ENCODE assay signal across 8 mouse cellular contexts in genomic region chr15:80082661-80083275, GRCm38 (mm10). TPM values are rescaled to one million over a fixed set of nuclear protein-coding genes. Genes with fewer than 3 reads are reported as not detected.
DNase-seq lines count a peak whose midpoint lies in the region; ATAC-seq and TF ChIP-seq lines count a peak whose summit lies in the region.

No protein-coding gene starts in this region.

- H3K79me2 ChIP-seq in CH12.LX (replicated peaks; ENCODE audit: control insufficient read depth, extremely low read depth, insufficient read depth, poor library complexity, severe bottlenecking) = peaks cover 35% of the 10 kb centered on the region

- H3K9me3 ChIP-seq in heart, embryonic 10.5 days = no peaks in the 10 kb centered on the region
- peaks cover 7% of the 10 kb centered on the region for H3K9me3 ChIP-seq in CH12.LX (replicated peaks; ENCODE audit: low read length)
- H3K9me3 ChIP-seq in liver, embryonic 11.5 days (ENCODE audit: control insufficient read depth, low read length) = peaks cover 4% of the 10 kb centered on the region

- peaks cover 46% of the 10 kb centered on the region for H3K36me3 ChIP-seq in heart, embryonic 10.5 days
- H3K36me3 ChIP-seq in CH12.LX (replicated peaks in 1 of 2; ENCODE audit: control insufficient read depth in 1 of 2, insufficient read depth in 1 of 2, low read length in 1 of 2) = peaks cover 47 to 48% of the 10 kb centered on the region in 2 experiments
- peaks cover 46% of the 10 kb centered on the region for H3K36me3 ChIP-seq in liver, embryonic 11.5 days (ENCODE audit: control insufficient read depth, insufficient read depth, low read length)

- no peak for TF ChIP-seq EP300 in CH12.LX (IDR thresholded peaks at IDR 0.05; ENCODE audit: low read length)

- peaks cover 19% of the 10 kb centered on the region for H3K4me1 ChIP-seq in heart, embryonic 10.5 days
- peaks cover 8 to 15% of the 10 kb centered on the region in 2 experiments for H3K4me1 ChIP-seq in CH12.LX (ENCODE audit: control insufficient read depth in 1 of 2, insufficient read depth in 2 of 2)
- peaks cover 28% of the 10 kb centered on the region for H3K4me1 ChIP-seq in liver, embryonic 11.5 days (replicated peaks; ENCODE audit: control insufficient read depth, insufficient read depth, low read length)

- peak overlapping the region; percentile 95 for H3K27ac ChIP-seq in heart, embryonic 10.5 days
- H3K27ac ChIP-seq in CH12.LX (ENCODE audit: insufficient read depth, low read depth) = peak overlapping the region; percentile 66
- H3K27ac ChIP-seq in liver, embryonic 11.5 days (ENCODE audit: low read depth, low read length) = peak overlapping the region; percentile 99

- peak; percentile 40; the same call in 1 of the 2 replicates for ATAC-seq in erythroblast, adult 5-6 weeks (replicated peaks; ENCODE audit: low FRiP score, poor library complexity, severe bottlenecking)
- ATAC-seq in liver, embryonic 11.5 days (replicated peaks; ENCODE audit: low FRiP score) = no peak; the same call in 1 of the 2 replicates

- no peaks in the 10 kb centered on the region for H3K27me3 ChIP-seq in heart, embryonic 10.5 days (ENCODE audit: insufficient read depth, poor library complexity, severe bottlenecking)
- H3K27me3 ChIP-seq in CH12.LX (replicated peaks) = peaks cover 4% of the 10 kb centered on the region
- no peaks in the 10 kb centered on the region for H3K27me3 ChIP-seq in liver, embryonic 11.5 days (replicated peaks; ENCODE audit: control insufficient read depth, insufficient read depth, low read length)

- TF ChIP-seq RAD21 in CH12.LX (IDR thresholded peaks at IDR 0.05; ENCODE audit: low read depth, low read length) = no peak

- no peak for DNase-seq in heart, embryonic 10.5 days (ENCODE audit: low spot score)
- DNase-seq in heart, adult 8-10 months (ENCODE audit: low spot score) = no peak
- DNase-seq in CH12.LX (ENCODE audit: extremely low read depth) = peak; percentile 65
- DNase-seq in liver, embryonic 11.5 days (ENCODE audit: low spot score) = peak; percentile 38
- DNase-seq in cerebellum, postnatal 36 days = no peak
- no peak for DNase-seq in left cerebral cortex, postnatal 14 days (ENCODE audit: low spot score in 2 of 2)
- no peak for DNase-seq in right cerebral cortex, postnatal 25 days

- peak overlapping the region; percentile 97; the same call in 1 of the 2 replicates for H3K4me2 ChIP-seq in CH12.LX (ENCODE audit: insufficient read depth, low read depth, poor library complexity, severe bottlenecking)
- H3K4me2 ChIP-seq in liver, embryonic 11.5 days = peak overlapping the region; percentile 96

- intact Hi-C loops in left cerebral cortex, postnatal 14 days (cut with DNase I) = loop anchor here (10.0 kb wide), 1 partner anchor 248 kb away; the partner anchor contains the start of genes Cbx6 and Npcd

- dilution Hi-C loops in CH12.LX (cut with MboI; ENCODE audit: extremely low pct_ligation_motif_present, extremely low pct_unique_long_range_greater_than_20kb, low sequenced_read_pairs) = no loop called here

- TF ChIP-seq POLR2A in CH12.LX (IDR thresholded peaks at IDR 0.05; ENCODE audit: low read depth, low read length) = no peak

- peak overlapping the region; percentile 83 for H3K9ac ChIP-seq in CH12.LX (ENCODE audit: insufficient read depth, low read depth)
- peak overlapping the region; percentile 99 for H3K9ac ChIP-seq in liver, embryonic 11.5 days (ENCODE audit: low read depth, low read length)

- no peak for TF ChIP-seq CTCF in CH12.LX (conservative IDR thresholded peaks at IDR 0.05 in 1 of 2, IDR thresholded peaks at IDR 0.05 in 1 of 2; ENCODE audit: low read depth in 2 of 2, low read length in 2 of 2)

- H3K4me3 ChIP-seq in heart, embryonic 10.5 days = peak overlapping the region; percentile 81
- peak overlapping the region; percentile 62 to 75 (median 70) for H3K4me3 ChIP-seq in CH12.LX (replicated peaks in 1 of 3; ENCODE audit: low read depth in 2 of 3, low read length in 2 of 3, poor library complexity in 1 of 3)
- peak overlapping the region; percentile 85 for H3K4me3 ChIP-seq in liver, embryonic 11.5 days (ENCODE audit: low read depth, low read length)

- in situ Hi-C loops in CH12.LX (cut with MboI; ENCODE audit: low pct_ligation_motif_present, low pct_unique_long_range_greater_than_20kb, low sequenced_read_pairs) = no loop called here

- WGBS in heart, embryonic 10.5 days = under 1% methylated on average over 21 of the region's 21 CpGs
- WGBS in liver, embryonic 11.5 days = under 1% methylated on average over 21 of the region's 21 CpGs

TF ChIP-seq in CH12.LX, 34 proteins besides CTCF, POLR2A, EP300 and RAD21:
- peak; percentile 75; the same call in 1 of the 2 replicates for TF ChIP-seq MYC (IDR thresholded peaks at IDR 0.05; ENCODE audit: low read depth, low read length)
- TF ChIP-seq RCOR1 (conservative IDR thresholded peaks at IDR 0.05; ENCODE audit: low read depth, low read length) = peak; percentile 3
- no peak for TF ChIP-seq KAT2A (IDR thresholded peaks at IDR 0.05; ENCODE audit: insufficient replicate concordance, low read length)
- TF ChIP-seq CHD1 (IDR thresholded peaks at IDR 0.05; ENCODE audit: low read depth, low read length) = 0 out of 2 replicates have a peak, but pooled peaks have one; percentile 78
- no peak for TF ChIP-seq MAX (IDR thresholded peaks at IDR 0.05; ENCODE audit: low read length)
- peak; percentile 23; the same call in 1 of the 2 replicates for TF ChIP-seq POLR2AphosphoS2 (IDR thresholded peaks at IDR 0.05; ENCODE audit: low read depth, low read length)
- TF ChIP-seq E2F4 (IDR thresholded peaks at IDR 0.05; ENCODE audit: insufficient replicate concordance, low read depth, low read length) = 0 out of 2 replicates have a peak, but pooled peaks have one; percentile 17
- TF ChIP-seq NELFE (IDR thresholded peaks at IDR 0.05; ENCODE audit: low read depth, low read length) = no peak
- no peak for TF ChIP-seq ZKSCAN1 (IDR thresholded peaks at IDR 0.05; ENCODE audit: borderline replicate concordance, low read depth, low read length)
- peak; percentile 76; the same call in 1 of the 2 replicates for TF ChIP-seq TBP (conservative IDR thresholded peaks at IDR 0.05; ENCODE audit: low read depth, low read length)

RNA-seq across cellular contexts. Expression of gene Syngr1, which starts 8.4 kb away (rescaled TPM):
- polyA plus RNA-seq in heart, embryonic 10.5 days (2016; fragmentation: Nextera tagmentation; extraction: Ambion mirVana) = 6.7 and 11.6 TPM in 2 replicates
- total RNA-seq in heart, adult 8-10 months (2022) = 100 to 1,000 TPM in 2 of 4 experiments, 10 to 100 TPM in 2; 91.7 to 111 (median 98.9) TPM
- total RNA-seq in CH12.LX (2012; rRNA removed) = 10.7 and 14.8 TPM in 2 replicates
- total RNA-seq in CH12.LX (2014; rRNA removed) = 6.0 and 9.7 TPM in 2 replicates
- 7.0 and 11.3 TPM in 2 replicates for polyA plus RNA-seq in CH12.LX (2012; ENCODE audit: insufficient read length, low read depth)
- total RNA-seq in erythroblast, adult 5-6 weeks (2015; ENCODE audit: low replicate concordance) = 5.8 and 8.6 TPM in 2 replicates
- 6.0 and 7.1 TPM in 2 replicates for total RNA-seq in erythroblast, adult 5-6 weeks (2017; ENCODE audit: low replicate concordance)
- polyA plus RNA-seq in liver, embryonic 11.5 days (2014; fragmentation: Nextera tagmentation; extraction: Ambion mirVana) = 32.2 and 38.6 TPM in 2 replicates
- 100 to 1,000 TPM; 534 to 540 TPM for total RNA-seq in left cerebral cortex, postnatal 14 days (2021)

RNA-seq across cellular contexts. Expression of gene Rpl3, which starts 8.9 kb away (rescaled TPM):
- polyA plus RNA-seq in heart, embryonic 10.5 days (2016; fragmentation: Nextera tagmentation; extraction: Ambion mirVana) = 770 and 980 TPM in 2 replicates
- total RNA-seq in heart, adult 8-10 months (2022) = 100 to 1,000 TPM; 125 to 157 (median 135) TPM
- total RNA-seq in CH12.LX (2012; rRNA removed) = 3,351 and 3,819 TPM in 2 replicates
- total RNA-seq in CH12.LX (2014; rRNA removed) = 2,106 and 2,198 TPM in 2 replicates
- 2,552 and 2,592 TPM in 2 replicates for polyA plus RNA-seq in CH12.LX (2012; ENCODE audit: insufficient read length, low read depth)
- 449 and 474 TPM in 2 replicates for total RNA-seq in erythroblast, adult 5-6 weeks (2015; ENCODE audit: low replicate concordance)
- 532 and 676 TPM in 2 replicates for total RNA-seq in erythroblast, adult 5-6 weeks (2017; ENCODE audit: low replicate concordance)
- polyA plus RNA-seq in liver, embryonic 11.5 days (2014; fragmentation: Nextera tagmentation; extraction: Ambion mirVana) = 1,449 and 1,469 TPM in 2 replicates
- total RNA-seq in left cerebral cortex, postnatal 14 days (2021) = 100 to 1,000 TPM; 449 to 461 TPM

RNA-seq across cellular contexts. Expression of gene Tab1, which starts 50.2 kb away (rescaled TPM):
- 34.2 and 38.1 TPM in 2 replicates for polyA plus RNA-seq in heart, embryonic 10.5 days (2016; fragmentation: Nextera tagmentation; extraction: Ambion mirVana)
- total RNA-seq in heart, adult 8-10 months (2022) = 10 to 100 TPM; 17.7 to 24.7 (median 23.3) TPM
- total RNA-seq in CH12.LX (2012; rRNA removed) (15.1 and 17.7 TPM in 2 replicates), CH12.LX (2014; rRNA removed) (10.4 and 12.0 TPM in 2 replicates)
- 11.4 and 11.6 TPM in 2 replicates for polyA plus RNA-seq in CH12.LX (2012; ENCODE audit: insufficient read length, low read depth)
- 0.58 and 10.9 TPM in 2 replicates for total RNA-seq in erythroblast, adult 5-6 weeks (2015; ENCODE audit: low replicate concordance)
- 6.5 and 13.5 TPM in 2 replicates for total RNA-seq in erythroblast, adult 5-6 weeks (2017; ENCODE audit: low replicate concordance)
- polyA plus RNA-seq in liver, embryonic 11.5 days (2014; fragmentation: Nextera tagmentation; extraction: Ambion mirVana) = 25.9 and 28.7 TPM in 2 replicates
- 10 to 100 TPM; 26.2 to 27.8 TPM for total RNA-seq in left cerebral cortex, postnatal 14 days (2021)

Comparison
In these comparisons a context has a peak if more than half of its experiments do, and no peak if none do; other contexts are left out.
1. DNase-seq: peak in CH12.LX (single experiment) and liver, embryonic 11.5 days (single experiment); none in heart, embryonic 10.5 days (single experiment), heart, adult 8-10 months (single experiment), cerebellum, postnatal 36 days (0 of 2), left cerebral cortex, postnatal 14 days (0 of 2) and right cerebral cortex, postnatal 25 days (single experiment).
2. RNA of gene Syngr1, which starts 8.4 kb away (total RNA-seq): 534 to 540 TPM in left cerebral cortex, postnatal 14 days and 91.7 to 111 TPM in heart, adult 8-10 months; 6.0 to 14.8 TPM in CH12.LX and 5.8 to 8.6 TPM in erythroblast, adult 5-6 weeks; every median in the first group is over 4 times any median in the second.
3. Peak in every context shown above with its lines, with median percentiles within 50 percentile points of each other: H3K27ac ChIP-seq and H3K4me3 ChIP-seq.